Mouse (Mus musculus) erythroblast, embryonic 14.5 days (primary cell): Measurements from ENCODE around the gene Ctsd.

Source experiments
- GATA1 ChIP-seq: IDR thresholded peaks from 2 replicates; pipeline ENCODE4 v1.6.1; 2012; ENCODE audit warnings: low read length, inconsistent platforms, mixed read lengths
- TAL1 ChIP-seq: IDR thresholded peaks from 3 replicates; pipeline ENCODE4 v1.6.1; 2012; ENCODE audit warnings: low read length, inconsistent platforms, mixed read lengths

DNA sequence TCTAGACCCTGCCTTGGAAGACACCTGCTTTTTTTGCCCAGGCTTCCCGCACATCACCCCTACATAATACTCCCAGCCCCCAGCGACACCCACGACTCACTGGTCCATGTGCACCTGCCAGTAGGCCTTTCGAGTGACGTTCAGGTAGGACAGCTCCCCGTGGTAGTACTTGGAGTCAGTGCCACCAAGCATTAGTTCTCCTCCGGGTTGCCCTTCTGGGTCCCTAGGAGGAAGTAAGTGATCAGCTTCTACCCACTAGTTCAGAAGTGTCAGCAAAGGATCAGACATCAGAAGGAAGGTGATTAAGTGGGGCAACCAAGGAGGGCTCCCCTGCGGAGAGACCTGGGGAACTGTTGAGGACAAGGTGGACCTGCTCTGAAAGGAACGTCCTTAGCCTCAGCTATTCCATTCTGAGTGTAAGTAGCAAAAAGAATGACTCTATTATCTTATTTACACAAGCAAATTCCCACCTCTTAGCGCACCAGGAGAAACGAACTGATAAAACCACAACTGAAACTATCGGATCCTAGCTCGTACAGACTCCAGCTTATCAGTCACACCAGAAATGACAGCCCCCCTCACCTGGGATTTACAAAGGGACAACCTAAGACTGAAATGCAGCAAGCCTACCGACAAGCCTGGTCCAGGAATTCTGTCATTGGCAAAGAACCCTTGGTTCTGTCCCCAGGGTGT, 10.5 kb downstream of the Ctsd start:
- peak; percentile 57 for TF ChIP-seq GATA1
- peak; percentile 80 for TF ChIP-seq TAL1
